Mouse (Mus musculus) heart, adult 8-10 months (tissue): Measurements from ENCODE around the gene Pebp1. TPM values are rescaled to one million over a fixed set of nuclear protein-coding genes. Genes with fewer than 3 reads are reported as not detected.
"Not testable (repeated sequence)": the region's sequence is repeated elsewhere in the genome, so short reads cannot be mapped to it uniquely, and the experiment has no call there.

Source experiments
- DNase-seq: peaks from one replicate; pipeline ENCODE4 v3.0.0; 2022; ENCODE audit warnings: low spot score
- total RNA-seq, 4 experiments: library from RNA; stranded (reverse); gene quantifications; 2 replicates each; pipeline ENCODE4 v1.2.4; 2022

Gene Pebp1
- total RNA-seq: 100 to 1,000 TPM; 440 to 578 (median 532) TPM

DNA sequence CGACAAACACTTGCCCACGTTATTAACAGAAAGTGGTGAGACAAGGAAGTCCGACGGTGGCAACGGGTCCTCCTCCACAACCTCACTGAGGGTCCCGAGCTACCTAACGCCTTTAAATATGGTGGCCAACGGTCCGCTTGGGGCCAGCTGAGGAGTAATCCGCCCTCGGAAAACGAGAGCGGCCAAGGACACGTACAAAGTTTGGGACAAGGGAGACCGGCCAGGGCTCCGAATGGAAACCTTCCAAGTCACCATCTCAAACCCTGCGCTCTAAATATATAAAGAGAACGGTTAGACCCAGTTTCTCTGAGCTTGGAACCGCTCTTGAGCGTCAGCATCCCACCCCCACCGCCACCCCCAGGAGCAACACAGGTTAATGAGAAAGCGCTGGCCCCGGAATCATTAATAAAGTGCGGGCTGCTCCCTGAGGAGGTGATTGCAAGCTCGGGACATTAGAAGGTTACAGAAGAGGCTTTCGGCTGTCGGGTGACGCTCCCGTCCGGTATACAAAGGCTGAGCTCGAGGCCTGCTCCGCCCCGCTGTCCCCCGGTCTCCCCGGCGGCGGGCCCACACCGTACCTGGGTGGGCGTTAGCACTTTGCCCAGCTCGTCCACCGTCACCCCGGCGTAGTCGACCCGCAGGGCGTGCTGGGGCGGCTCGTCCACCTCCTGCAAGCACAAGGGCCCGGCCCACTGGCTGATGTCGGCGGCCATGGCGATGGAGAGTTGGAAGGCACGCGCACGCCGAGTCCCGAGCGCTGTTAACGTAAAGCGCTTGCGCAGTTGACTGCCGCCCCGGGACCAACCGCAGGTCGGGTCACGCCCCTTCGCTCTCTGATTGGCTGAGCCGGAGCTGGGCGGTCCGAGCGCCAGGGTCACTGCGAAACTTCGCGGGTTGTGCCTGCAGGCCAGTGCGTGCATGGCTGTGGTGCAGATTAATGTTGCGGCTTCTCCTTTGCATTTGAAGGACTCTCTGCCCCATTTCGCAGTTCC is at the start of gene Pebp1:
TSS of gene Pebp1 (minus strand) at position 795 of the 992 bp plus-strand sequence.
- DNase-seq: peak; percentile 96

DNA sequence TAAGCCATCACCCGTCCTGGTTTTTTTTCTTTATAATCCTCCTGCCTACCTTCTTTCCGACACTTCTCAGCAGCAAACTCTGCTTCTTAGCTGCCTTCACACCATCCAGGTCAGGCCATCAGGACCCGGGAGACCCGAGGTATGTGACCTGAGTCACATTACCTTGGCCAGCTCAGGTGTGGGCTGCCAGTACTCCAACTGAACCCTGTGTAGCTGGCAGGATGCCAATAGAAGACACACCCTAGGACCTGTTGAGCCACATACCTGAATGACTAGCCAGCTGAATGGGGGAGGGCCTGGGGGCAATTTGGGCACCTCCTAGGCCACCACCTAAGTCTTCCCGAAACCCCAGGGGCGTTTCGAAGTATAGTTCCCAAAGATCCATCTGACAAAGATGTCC is 43.0 kb upstream of the Pebp1 start:
- no peak for DNase-seq

DNA sequence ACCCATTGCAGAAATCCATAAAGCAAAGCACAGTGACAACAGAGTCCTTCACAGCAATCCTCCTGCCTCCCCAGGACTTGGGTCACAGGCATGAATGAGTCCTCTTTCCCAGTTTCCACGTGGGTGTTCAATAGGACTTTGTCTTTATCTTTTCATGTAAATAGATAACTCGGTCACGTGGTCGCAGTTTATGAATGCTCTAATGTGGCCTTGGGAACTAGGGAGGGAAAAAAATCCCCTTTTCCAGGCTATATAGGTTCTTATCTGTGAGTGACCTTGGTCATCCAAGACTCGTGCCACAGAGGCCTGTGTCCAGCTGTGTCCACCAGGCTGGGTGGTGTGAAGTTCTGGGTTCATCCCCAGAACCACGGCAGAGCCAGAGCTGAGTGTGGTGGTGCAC is 39.0 kb upstream of the Pebp1 start:
- no peak for DNase-seq

DNA sequence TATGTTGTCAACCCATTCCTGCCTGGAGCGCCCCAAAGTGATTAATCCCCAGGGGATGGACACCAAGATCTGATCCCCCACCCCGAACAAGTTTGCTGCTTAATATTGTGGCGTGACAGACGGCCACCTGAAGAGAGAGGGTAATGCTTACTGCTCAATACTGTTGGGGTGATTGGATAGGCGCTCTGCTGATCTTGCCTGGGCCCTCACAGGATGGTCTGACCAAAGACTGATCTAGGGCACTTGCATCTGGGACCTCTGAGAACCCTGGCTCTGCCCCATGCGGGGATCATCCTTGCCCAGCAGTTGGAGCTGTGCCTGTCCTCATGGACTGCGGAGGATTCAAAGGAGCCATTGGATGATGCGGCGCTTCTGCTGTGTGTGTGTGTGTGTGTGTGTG is 36.3 kb upstream of the Pebp1 start:
- DNase-seq: no peak

DNA sequence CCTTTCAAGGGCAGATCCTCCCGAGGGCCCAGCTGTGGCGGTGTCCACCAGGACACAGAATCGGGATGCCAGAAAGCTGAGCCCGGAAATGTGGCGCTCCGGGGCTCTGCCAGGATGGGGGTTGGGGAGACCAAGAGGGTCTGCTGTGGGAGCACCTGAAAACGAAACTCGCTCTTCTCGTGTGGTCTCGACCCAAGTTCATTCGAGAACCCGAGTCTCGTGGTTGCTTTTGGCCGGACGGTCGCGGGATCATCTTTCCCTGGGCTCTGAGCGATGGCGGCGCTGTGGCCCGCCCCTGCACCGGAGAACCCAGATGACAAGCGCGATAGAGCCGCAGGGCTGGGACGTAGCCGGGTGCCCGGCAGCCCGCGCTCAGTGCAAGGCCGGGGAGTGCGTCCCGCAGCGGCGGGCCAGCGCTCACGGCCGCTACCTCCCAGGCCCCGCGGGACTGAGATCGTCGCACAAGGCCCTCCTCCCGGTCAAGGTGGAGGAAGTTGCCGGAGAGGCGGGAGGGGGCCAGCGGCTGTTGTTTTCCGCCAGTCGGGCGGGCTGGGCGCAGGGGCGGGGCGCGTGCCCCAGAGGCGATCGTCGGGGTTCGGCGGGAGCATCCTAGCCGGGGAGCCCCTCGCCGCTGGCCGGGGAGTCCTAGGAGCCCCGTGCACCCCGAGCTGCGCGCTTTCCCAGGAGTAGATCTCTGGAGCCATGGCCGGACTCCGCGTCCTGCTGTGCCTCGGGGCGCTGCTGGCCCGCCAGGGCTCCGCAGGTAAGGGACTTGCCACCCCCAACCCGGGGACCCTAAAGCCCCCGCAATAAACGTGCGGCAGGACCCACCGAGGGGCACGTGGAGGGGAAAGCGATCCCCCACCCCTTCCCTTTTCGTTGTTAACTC is 31.6 kb upstream of the Pebp1 start, which contains the start of gene Vsig10:
TSS of gene Vsig10 (plus strand) at position 343 of the 889 bp plus-strand sequence.
- peak; percentile 77 for DNase-seq

DNA sequence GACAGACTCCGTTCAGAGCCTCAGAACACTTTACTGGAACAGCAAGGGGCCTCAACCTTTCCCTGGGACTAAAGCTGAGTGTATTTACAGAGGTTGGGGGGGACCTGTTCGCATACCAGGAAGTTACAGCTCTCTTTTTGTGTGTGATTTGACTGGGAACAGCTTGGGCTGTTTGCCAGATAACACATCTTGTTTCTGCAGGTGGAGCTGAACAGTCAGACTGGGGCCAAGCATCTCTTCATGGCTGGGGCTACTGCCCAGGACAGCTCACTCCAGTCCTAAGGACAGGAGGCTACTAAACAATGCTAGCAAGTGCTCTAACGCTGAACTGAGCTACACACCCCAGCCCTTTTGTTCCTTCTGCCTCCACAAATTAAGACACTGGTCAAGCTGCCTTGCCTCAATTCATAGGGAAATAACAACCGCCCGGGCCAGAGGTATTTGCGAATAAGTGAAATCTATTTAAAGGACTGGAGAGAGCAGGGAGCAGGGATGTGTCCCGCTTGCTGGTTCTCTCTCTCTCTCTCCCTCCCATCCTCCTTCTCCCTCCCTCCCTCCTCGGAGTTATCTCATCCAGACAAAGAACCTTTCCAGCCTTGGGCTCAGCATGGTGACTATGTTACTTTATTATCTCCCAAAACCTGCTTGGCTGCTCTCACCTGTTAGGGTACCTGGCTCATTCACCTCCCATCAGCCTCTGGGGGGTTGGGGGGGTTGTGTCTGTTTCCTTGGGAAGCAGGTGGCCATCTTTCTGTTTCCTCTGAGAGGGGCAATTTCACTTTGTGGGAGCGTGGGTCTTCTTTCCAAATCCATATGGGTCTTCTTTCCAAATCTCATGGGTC is 27.4 kb upstream of the Pebp1 start:
- no peak for DNase-seq

DNA sequence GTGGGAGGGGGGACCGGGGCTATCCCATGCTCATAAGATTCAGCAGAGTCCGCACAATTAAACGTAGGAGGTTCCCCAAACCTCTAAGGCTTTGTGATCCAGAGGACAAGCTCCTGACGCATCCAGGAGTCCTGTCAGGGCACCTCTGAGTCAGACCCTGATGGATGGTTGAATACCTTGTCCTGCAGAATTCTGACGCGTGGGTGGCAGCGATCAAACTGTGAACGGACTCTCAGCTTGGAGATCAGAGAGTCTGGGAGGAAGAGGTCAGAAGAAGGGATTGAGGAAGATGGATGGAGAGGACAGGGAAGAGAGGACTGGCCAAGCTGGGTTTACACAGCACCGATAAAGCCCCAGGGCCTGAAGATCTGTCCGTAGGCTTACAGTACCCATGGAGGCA is 26.5 kb upstream of the Pebp1 start:
- no peak for DNase-seq

DNA sequence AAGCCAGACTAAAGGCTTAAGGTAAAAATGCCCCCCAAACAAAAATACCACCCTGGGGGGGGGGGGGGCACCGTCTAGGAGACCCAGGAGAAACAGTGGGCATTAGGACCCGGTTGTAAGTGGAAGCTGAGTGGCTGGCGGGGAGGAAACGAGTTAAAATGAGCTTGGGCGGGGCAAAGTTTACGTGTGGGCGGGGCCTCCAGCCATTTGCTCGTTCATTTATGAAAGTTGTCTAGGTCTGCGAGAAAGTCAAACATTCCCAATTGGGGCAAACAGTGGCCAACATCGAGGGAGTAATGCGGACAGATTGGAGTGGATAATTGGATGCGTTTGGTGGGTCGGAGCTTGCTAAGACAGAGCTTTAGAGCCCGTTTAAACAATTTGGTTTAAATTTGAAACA is 26.0 kb upstream of the Pebp1 start:
- DNase-seq: peak; percentile 69

DNA sequence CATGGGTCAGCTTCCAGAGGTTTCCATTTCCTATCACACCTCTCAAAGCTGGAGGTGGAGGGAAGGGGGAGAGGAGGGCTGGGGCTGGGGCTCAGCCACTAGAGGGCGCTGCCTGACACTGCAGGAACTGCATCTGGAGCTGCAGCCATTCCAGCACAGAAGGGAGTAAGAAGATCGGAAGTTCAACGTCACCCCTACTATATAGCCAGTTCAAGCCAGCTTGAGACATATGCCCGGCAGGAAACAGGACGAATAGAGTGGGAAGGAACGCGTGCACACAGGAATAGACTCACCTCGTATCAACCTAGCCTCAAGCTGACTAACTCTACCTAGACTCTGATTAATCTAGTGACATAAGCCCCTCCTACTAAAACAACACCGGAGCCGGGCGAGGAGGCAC is 20.3 kb upstream of the Pebp1 start:
- DNase-seq: peak; percentile 72

DNA sequence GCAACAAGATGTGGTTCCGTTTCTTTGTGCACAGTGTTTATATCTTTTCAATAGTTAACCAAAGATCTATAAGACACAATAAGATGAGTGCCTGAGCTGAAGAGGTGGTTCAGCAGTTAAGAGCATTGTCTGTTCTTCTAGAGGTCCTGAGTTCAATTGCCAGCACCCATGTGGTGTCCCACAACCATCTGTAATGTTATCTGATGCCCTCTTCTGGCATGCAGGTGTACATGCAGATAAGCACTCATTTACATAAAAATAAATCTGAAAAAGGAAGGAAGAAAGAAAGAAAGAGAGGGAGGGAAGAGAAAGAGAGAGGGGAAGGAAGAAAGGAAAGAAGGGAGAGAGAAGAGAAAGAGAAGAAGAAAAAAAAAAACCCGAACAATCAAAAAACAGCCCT is 19.4 kb upstream of the Pebp1 start:
- no peak for DNase-seq

DNA sequence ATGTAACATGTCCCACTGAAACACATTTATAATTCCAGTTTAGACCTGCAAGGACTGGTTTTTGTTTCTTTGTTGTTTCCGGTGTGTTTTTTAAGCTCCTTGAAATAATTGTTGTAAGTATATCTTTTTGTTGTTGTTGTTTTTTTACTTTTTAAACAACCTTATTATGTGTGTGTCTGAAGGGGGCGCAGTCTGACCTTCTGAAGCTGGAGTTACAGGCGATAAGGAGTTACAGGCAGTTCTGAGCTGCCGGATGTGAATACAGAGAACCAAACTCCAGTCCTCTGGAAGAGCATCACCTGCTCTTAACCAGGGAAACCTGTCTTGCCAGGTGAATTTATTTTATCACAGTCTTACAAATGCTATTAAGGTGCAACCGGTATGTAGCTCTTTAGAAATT is 18.3 kb upstream of the Pebp1 start:
- DNase-seq: no peak

DNA sequence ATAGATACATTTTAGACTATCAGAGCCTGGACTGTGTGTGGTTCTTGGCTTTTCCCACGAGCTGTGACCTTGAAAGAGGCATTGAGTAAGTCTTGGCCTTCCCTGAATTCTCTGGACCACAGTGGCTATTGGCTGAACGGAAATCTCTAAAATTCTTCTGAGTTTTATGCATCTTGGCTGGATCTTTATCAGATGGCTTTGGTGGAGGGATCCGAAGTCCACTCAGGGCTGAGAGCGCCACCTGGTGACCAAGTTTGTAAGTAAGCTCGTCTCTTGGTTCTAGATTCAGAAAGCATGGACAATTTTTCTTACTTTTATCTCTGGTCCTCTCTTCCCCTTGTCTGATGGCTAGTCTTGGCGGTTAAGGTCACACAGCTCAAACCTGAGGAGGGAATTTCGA is 17.5 kb upstream of the Pebp1 start:
- DNase-seq: peak; percentile 73

DNA sequence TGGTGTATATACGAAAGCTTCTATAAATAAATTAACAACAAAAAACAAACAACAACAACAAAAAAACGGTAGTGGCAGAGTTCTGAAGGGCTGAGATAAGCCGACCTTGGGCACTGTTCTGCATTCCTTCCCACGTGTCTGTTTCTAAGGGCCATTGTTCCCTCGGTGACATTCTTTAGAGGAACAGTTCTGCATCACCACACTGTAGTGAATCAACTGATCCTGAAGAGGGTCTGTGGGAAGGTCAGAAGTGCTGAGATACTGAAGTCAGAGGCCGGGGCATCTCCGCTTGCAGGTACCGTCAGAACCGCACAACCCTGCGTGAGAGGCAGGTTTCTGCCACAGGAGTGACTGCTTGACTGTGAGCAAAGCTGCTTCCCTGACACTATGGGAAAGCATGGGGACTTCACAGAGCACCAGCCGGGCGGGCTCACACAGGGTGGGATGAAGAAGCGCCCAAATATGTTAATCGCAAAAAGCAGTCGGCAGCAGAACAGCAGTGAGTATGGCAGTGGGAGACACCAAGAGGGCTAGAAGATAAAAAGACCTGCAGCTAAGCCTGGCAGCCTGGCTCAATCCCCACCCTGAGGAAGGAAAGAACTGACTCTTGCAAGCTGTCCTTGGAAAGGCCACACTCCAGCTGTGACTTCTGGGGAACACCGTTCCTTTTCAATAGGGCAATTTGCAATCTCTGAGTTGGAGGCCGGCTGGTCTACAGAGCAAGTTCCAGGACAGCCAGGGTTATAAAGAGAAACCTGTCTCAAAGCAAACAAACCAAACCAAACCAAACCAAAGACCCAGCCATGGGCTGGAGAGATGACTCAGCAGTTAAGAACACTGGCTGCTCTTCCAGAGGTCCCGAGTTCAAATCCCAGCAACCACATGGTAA is 16.5 kb upstream of the Pebp1 start:
- DNase-seq: no peak

DNA sequence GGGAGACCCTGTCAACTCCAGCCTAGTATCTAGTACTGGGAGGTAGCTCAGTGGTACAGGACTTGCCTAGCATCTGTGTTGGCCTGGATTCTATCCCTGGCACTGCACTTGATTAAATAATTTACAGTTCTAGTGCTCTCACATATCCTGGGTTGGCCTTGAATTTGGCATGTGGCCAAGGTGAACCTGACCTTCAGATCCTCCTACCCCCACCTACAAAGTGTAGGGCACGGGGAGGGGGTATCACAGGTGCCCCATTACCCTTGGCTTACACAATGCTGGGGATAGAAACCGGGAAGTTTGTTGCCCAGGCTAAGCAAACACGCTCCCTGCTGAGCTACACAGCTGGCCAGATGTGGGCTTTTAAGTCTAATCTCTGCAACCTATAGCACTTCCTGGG is 15.5 kb upstream of the Pebp1 start:
- DNase-seq: no peak

DNA sequence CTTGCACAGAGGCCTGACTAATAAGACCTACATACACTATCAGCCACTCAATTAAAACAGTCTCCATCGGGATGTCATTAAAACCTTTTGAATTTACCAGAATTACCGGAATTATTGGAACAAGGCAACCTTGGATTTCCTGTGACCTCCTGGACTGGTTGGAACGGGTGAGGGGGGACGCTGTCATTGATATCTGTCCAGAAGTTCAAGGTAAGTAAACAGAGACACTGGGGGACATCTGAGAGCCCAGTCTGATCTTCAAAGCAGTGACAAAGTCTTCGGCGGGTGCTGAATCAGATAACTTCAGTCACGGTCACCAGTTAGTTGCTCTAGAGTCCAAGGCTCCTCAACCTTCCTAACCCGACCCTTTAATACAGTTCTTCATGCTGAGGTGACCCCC is 7.6 kb upstream of the Pebp1 start:
- DNase-seq: no peak

DNA sequence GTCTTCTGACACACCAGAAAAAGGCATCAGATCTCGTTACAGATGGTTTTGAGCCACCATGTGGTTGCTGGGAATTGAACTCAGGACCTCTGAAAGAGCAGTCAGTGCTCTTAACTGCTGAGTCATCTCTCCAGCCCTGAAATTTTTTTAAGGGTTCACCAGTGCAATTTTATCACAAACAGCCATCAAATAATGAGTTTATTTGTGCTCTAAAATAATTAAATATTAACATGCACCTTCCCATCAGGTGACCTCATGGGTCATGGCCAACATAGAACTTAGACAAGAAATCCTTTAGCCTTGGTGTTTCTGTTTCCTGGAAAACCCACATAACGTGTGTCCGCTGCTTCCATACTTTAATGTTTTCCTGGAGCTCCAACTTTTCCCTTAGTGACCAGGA is 6.4 kb upstream of the Pebp1 start:
- not testable (repeated sequence) for DNase-seq

DNA sequence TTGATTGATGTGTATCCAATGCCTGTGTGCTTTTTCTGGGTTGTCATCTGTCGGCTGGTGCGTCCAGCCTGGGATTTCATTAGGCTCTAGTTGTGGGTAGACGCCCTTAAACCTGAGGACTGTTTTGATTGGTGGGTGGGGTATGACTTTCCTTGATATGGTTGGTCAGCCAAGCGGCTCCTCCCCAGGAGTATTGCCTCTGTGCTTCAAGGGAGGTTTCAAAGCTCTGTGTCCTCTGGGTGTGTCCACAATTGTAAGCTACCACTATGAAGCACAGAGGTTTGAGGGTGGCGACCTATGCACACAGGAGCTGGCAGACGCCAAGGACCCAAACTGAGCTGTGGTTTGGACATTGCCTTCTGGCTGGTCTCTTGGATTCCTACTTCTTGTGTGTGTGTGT is 5.1 kb upstream of the Pebp1 start:
- no peak for DNase-seq

DNA sequence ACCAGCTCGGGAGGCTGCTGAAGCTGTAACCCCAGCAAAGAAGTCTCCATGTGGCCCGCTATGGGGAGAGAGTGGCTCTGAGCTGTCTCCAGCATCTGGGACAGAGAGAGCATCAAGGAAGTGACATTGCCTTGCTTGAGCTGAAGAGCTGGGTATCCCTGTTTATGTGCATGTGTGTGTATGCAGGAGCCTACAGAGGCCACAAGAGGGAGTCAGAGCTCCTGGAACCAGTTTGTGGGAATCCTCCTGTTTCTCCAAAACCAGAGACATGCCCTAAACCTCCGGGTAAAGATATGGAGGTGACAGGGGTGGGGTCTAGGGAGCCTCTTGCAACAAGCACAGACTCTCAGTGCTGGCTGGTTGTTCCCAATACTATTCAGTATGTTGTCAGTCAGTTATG is 3.9 kb upstream of the Pebp1 start:
- DNase-seq: no peak

DNA sequence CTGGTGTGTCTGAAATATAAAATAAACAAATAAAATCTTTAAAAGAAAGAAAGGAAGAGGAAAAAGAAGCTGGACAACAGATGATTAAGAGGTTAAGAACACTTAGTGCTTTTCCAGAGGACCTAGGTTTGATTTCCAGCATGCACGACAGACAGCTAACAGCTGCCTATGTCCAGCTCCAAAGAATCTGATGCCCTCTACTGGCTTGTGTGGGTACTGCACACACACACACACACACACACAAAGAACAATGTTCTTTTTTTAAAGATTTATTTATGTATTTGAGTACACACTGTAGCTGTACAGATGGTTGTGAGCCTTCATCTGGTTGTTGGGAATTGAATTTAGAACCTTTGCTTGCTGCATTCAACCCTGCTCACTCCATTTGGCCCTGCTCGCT is 2.7 kb upstream of the Pebp1 start:
- no peak for DNase-seq

DNA sequence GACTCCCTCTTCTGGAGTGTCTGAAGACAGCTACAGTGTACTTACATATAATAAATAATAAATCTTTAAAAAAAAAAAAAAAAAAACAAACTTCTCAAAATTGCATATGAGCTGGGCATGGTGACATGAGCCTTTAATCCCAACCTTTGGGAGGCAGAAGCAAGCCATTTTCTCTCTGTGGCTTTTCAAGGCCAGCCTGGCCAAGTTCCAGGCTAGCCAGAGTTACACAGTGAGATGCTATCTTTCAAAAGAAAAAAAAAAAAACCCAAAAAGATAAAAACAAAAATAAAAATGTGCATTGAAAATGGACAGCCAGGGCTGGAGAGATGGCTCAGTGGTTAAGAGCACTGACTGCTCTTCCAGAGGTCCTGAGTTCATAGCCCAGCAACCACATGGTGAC is 2.2 kb upstream of the Pebp1 start:
- DNase-seq: no peak

DNA sequence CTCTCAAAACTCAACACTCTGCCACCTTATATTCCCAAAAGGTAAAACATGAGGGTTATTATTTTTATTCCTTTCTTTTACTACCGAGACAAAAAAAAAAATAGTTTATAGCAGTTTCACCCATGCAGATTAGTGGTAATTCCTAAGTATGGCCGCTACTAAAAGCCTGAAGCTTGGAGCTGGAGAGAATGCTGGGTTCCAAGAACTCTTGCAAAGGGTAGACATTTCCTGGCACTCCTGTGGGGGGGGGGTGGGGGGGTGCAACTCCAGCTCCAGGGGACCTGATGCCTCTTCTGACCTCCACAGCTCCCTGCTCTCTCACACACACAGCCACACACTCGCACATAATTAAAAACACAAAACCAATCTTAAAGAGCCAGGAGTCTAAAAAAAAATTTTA is 1.1 kb downstream of the Pebp1 start:
- DNase-seq: no peak
